Mouse (Mus musculus) heart, adult 8-10 months (tissue): ENCODE data around the gene Gm27029. TPM values are rescaled to one million over a fixed set of nuclear protein-coding genes. Genes with fewer than 3 reads are reported as not detected.

Experiments
- microRNA-seq: library from miRNA; unstranded; fragments of <30 nt; microRNA quantifications from one replicate; pipeline ENCODE4 v1.2.0, GENCODE M21; 2022
- total RNA-seq, 4 experiments: library from RNA; stranded (reverse); gene quantifications; 2 replicates each; pipeline ENCODE4 v1.2.4; 2022

Gene Gm27029
- total RNA-seq, 4 experiments from 2014 or later = 5.0 to 11.5 (median 6.8) TPM

Small RNA genes lying within 50 kb of the gene (microRNA-seq; reads per million reads assigned to microRNA genes)
- 9.2 reads per million, percentile 23 among the genes with 10 or more reads in this experiment for gene Mir6929

Other genes starting within 250 kb of the Gm27029 start
- gene Ccr10, start 249.4 kb downstream of the Gm27029 start, total RNA-seq = under 1 TPM in 2 of 4 experiments, not detected in 2; 0.14 to 0.19 TPM
- gene Ezh1, start 198.3 kb downstream of the Gm27029 start, total RNA-seq = 10 to 100 TPM; 28.6 to 37.3 (median 31.7) TPM
- 10 to 100 TPM; 60.8 to 93.6 (median 83.9) TPM for gene Ramp2, start 178.8 kb downstream of the Gm27029 start, total RNA-seq
- 100 to 1,000 TPM in 3 of 4 experiments, 10 to 100 TPM in 1; 88.4 to 109 (median 104) TPM for gene Vps25, start 171.1 kb downstream of the Gm27029 start, total RNA-seq
- 10 to 100 TPM in 3 of 4 experiments, 1 to 10 TPM in 1; 7.6 to 16.6 (median 14.2) TPM for gene Wnk4, start 164.2 kb downstream of the Gm27029 start, total RNA-seq
- gene Cntd1, start 145.8 kb downstream of the Gm27029 start, total RNA-seq = under 1 TPM in 3 of 4 experiments, not detected in 1; 0.14 to 0.29 (median 0.22) TPM
- 100 to 1,000 TPM in 2 of 4 experiments, 10 to 100 TPM in 2; 93.0 to 105 (median 98.0) TPM for gene Coa3, start 145.7 kb downstream of the Gm27029 start, total RNA-seq
- gene Becn1, start 122.5 kb downstream of the Gm27029 start, total RNA-seq = 100 to 1,000 TPM in 2 of 4 experiments, 10 to 100 TPM in 2; 78.6 to 116 (median 100) TPM
- 10 to 100 TPM; 66.4 to 85.0 (median 73.6) TPM for gene Psme3, start 108.6 kb downstream of the Gm27029 start, total RNA-seq
- 1 to 10 TPM; 1.4 to 1.9 (median 1.7) TPM for gene Aoc2, start 99.7 kb downstream of the Gm27029 start, total RNA-seq
- gene Aoc3, start 94.2 kb downstream of the Gm27029 start, total RNA-seq = 1 to 10 TPM; 7.1 to 9.2 (median 8.5) TPM
- not detected for gene G6pc, start 57.2 kb downstream of the Gm27029 start, total RNA-seq
- 10 to 100 TPM; 12.3 to 25.8 (median 22.4) TPM for gene Aarsd1, start 7.2 kb downstream of the Gm27029 start, total RNA-seq
- 10 to 100 TPM; 10.5 to 13.1 (median 11.8) TPM for gene Rundc1, start 289 bp upstream of the Gm27029 start, total RNA-seq
- gene Ptges3l, start 537 bp upstream of the Gm27029 start, total RNA-seq = 10 to 100 TPM; 46.5 to 67.8 (median 61.1) TPM
- 10 to 100 TPM; 29.2 to 41.5 (median 39.2) TPM for gene Rpl27, start 17.5 kb upstream of the Gm27029 start, total RNA-seq
- 10 to 100 TPM; 13.4 to 14.6 (median 13.9) TPM for gene Ifi35, start 23.6 kb upstream of the Gm27029 start, total RNA-seq
- 1 to 10 TPM; 5.3 to 7.5 (median 6.2) TPM for gene Rnd2, start 40.2 kb upstream of the Gm27029 start, total RNA-seq
- gene Vat1, start 41.4 kb upstream of the Gm27029 start, total RNA-seq = 10 to 100 TPM; 20.6 to 23.2 (median 21.8) TPM
- gene Brca1, start 127.2 kb upstream of the Gm27029 start, total RNA-seq = under 1 TPM; 0.22 to 0.57 (median 0.35) TPM
- gene Nbr1, start 127.4 kb upstream of the Gm27029 start, total RNA-seq = 100 to 1,000 TPM in 1 of 4 experiments, 10 to 100 TPM in 3; 91.5 to 100 (median 96.2) TPM
- gene Tmem106a, start 157.4 kb upstream of the Gm27029 start, total RNA-seq = 1 to 10 TPM; 3.8 to 6.8 (median 4.1) TPM
- not detected for gene Gm11634, start 174.5 kb upstream of the Gm27029 start, total RNA-seq
- 10 to 100 TPM; 47.9 to 60.0 (median 55.8) TPM for gene Rdm1, start 202.4 kb upstream of the Gm27029 start, total RNA-seq
- 10 to 100 TPM; 21.1 to 30.1 (median 27.0) TPM for gene Arl4d, start 240.7 kb upstream of the Gm27029 start, total RNA-seq